Mouse (Mus musculus): ENCODE results near the gene Rasal1. TPM values are rescaled to one million over a fixed set of nuclear protein-coding genes. Genes with fewer than 3 reads are reported as not detected.

Rasal1 gene
- polyA plus RNA-seq, 1 experiment from 2014 or later, result not detected

DNA sequence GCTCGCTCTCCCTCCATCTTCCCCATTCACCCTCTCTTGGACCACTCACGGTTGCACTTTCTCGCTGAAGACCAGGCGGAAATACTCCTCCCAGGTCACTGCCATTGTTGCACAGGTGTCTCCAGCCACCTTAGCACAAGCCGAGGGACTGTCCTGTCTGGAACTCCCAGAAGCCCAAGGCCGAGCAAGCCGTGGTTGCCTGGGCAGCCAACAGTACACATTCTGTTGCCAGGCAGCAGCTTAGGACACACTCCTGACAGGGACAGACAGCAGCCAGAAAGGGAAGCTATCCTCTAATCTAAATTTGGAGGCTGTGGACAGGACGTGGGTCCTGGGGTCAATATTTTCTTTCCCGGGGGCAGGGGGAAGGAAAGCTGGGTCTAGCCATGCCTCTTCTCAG lies 14.5 kb upstream of the Rasal1 start, which contains the start of gene Cfap73:
Cfap73 (minus strand) TSS at position 105 of the 400 bp plus-strand sequence.
- Histone ChIP-seq H3K79me2 (ENCODE audit: inconsistent target) (no peaks in the 10 kb centered on the region), H3K27ac (no peak within 1 kb of the TSS), H3K4me3 (ENCODE audit: inconsistent target) (no peak within 1 kb of the TSS), H3K36me3 (ENCODE audit: inconsistent target) (no peaks in the 10 kb centered on the region)
- WGBS (ENCODE audit: missing documents), result 63% methylated on average over 9 of the region's 9 CpGs

DNA sequence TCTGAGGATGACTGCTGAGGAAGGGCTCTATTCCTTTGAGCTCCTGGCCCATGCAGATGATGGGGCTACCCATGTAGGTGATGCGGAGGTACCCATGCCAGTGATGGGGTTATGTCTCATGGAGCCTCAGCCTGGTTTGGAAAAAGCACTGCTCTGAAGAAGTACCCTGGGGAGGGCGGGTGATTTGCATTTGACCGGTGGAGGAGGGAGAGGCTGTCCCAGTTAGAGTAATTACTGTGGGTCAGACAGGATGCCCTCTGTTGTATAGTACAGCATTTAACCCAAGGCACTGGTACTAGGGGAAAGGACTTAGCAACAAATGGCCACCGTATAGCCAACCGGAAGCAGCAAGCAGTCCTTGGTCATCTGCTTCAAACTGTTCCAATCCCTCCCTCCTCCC lies 13.8 kb upstream of the Rasal1 start:
- Histone ChIP-seq H3K27ac (no peak overlapping the region), H3K36me3 (ENCODE audit: inconsistent target) (no peaks in the 10 kb centered on the region), H3K4me3 (ENCODE audit: inconsistent target) (no peak overlapping the region), H3K79me2 (ENCODE audit: inconsistent target) (no peaks in the 10 kb centered on the region)
- WGBS (ENCODE audit: missing documents), result 44% methylated on average over 5 of the region's 5 CpGs

DNA sequence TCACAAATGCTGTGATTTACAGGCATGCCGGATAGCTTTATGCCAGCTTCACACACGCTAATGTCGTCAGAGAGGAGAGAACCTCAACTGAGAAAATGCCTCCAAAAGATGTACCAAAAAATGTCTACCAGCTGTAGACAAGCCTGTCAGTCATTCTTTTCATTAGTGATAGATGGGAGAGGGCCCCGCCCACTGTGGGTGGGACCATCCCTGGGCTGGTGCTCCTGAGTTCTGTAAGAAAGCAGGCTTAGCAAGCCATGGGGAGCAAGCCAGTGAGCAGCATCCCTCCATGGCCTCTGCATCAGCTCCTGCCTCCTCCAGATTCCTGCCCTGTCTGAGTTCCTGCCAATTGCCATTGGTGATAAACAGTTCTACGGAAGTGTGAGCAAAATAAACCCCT lies 13.0 kb upstream of the Rasal1 start:
- Histone ChIP-seq H3K79me2 (ENCODE audit: inconsistent target) (no peaks in the 10 kb centered on the region), H3K36me3 (ENCODE audit: inconsistent target) (no peaks in the 10 kb centered on the region), H3K4me3 (ENCODE audit: inconsistent target) (no peak overlapping the region), H3K27ac (no peak overlapping the region)
- 98% methylated on average over 5 of the region's 5 CpGs for WGBS (ENCODE audit: missing documents)

DNA sequence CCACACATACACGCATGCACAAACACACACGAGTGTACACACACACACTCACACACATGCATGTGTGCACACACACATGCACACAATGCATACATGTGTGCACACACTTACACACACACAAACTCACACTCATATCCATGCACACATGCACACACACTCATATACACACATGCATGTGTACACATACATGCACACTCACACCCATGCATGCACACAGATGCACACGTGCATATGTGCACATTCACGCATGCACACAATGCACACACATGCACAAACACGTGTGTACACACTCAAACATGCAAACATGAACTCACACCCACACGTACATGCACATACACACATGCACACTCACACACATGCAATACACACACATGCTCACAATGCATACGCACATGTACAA lies 8.5 kb upstream of the Rasal1 start:
- WGBS (ENCODE audit: missing documents), result 97% methylated on average over 7 of the region's 7 CpGs
- Histone ChIP-seq H3K36me3 (ENCODE audit: inconsistent target) (no peaks in the 10 kb centered on the region), H3K79me2 (ENCODE audit: inconsistent target) (no peaks in the 10 kb centered on the region), H3K27ac (no peak overlapping the region), H3K4me3 (ENCODE audit: inconsistent target) (no peak overlapping the region)

DNA sequence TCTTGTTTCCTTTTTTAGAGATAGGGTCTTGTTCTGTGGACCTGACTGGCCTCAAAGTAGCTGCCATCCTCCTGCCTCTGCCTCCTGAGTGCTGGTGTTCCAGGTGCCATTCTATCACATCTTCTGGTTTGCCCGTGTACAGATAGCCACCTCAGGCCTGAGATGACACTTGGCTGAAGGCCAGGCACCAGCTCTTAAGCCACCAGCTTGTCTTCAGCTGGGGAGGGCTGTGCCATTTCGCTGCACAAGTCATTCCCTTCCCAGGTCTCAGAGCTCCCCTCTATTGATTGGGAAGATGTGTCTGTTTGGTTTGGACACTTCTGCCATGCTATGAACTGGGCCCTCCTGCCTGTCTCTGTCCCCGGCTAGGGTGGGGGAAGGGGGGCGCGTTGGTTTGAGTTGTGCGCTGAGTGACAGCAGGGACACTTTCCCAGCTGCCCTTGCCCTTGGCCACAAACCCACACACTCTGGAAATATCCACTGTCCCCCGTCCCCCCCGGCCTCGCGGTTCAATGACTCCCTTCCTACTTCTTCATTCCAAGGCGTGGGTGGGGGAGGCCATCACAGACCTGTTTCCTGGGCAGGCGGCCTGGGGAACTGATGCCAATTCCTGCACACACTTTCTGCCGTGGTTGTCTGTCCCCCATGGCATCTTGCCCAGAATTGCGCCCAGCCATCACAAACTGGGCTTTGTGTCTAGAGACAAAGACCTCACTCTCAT lies 5.1 kb upstream of the Rasal1 start:
- H3K79me2 ChIP-seq (ENCODE audit: inconsistent target), result no peaks in the 10 kb centered on the region
- 5% methylated on average over 14 of the region's 14 CpGs for WGBS (ENCODE audit: missing documents)
- H3K4me3 ChIP-seq (ENCODE audit: inconsistent target), result no peak overlapping the region
- H3K27ac ChIP-seq, result no peak overlapping the region
- no peaks in the 10 kb centered on the region for H3K36me3 ChIP-seq (ENCODE audit: inconsistent target)

DNA sequence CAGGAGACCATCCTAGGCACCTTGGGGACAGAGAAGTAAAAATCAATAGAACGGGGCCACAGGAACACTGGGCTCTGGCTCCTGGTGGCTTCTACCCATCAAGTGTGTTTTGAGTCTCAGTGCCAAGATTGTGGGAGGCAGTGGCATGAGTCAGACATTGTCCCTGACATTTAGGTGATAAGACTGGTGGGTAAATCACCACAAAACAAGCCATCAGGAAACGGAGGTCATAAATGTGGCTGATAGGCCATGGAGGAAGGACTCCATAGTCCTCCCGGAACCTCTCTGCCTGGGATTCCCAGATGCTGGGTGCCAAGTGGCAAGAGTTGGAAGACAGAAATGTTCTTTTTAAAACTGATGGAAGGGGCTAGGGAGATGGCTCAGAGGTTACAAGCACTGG lies 4.4 kb upstream of the Rasal1 start:
- Histone ChIP-seq H3K36me3 (ENCODE audit: inconsistent target) (no peaks in the 10 kb centered on the region), H3K27ac (no peak overlapping the region), H3K79me2 (ENCODE audit: inconsistent target) (no peaks in the 10 kb centered on the region), H3K4me3 (ENCODE audit: inconsistent target) (no peak overlapping the region)
- 15% methylated on average over 3 of the region's 3 CpGs for WGBS (ENCODE audit: missing documents)

DNA sequence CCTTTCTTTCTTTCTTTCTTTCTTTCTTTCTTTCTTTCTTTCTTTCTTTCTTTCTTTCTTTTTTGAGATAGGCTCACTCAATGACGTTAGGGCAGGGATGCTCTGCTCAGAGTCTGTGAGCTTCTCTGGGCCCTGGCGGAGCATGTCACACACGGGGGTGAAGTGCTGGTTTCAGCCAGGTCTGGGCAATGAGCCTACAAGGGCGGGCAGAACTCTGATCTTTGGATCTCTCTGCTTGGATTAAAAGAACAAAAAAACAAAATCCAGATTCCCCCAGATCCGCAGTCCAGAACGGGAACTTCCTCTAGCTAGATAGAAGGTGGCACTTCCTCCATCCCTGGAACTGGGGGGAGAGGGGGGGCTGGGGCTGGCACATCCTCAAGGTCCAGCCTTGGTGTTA lies 2.8 kb upstream of the Rasal1 start:
- Histone ChIP-seq H3K27ac (no peak overlapping the region), H3K36me3 (ENCODE audit: inconsistent target) (no peaks in the 10 kb centered on the region), H3K79me2 (ENCODE audit: inconsistent target) (no peaks in the 10 kb centered on the region), H3K4me3 (ENCODE audit: inconsistent target) (no peak overlapping the region)
- WGBS (ENCODE audit: missing documents), result 14% methylated on average over 6 of the region's 6 CpGs

DNA sequence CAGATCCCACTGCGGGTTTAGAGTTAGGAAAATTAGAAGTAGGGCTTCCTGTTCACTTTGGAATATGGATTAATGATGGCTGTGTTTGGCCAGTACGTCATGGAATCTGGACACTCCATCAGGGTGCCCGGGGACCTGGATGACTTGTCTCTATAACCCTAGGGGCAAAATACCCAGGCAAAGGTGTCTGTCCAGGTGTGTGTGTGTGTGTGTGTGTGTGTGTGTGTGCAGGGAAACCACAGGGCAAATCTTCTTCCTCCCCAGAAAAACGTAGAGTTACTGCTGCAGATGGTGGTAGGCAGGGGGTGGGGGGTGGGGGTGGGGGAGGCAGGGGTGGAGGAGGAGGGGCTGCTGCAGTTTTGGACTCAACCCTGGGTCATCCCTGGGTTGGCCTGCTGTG lies 1.3 kb upstream of the Rasal1 start:
- WGBS (ENCODE audit: missing documents), result 67% methylated on average over 4 of the region's 4 CpGs
- H3K36me3 ChIP-seq (ENCODE audit: inconsistent target), result no peaks in the 10 kb centered on the region
- no peaks in the 10 kb centered on the region for H3K79me2 ChIP-seq (ENCODE audit: inconsistent target)
- H3K27ac ChIP-seq, result no peak overlapping the region
- H3K4me3 ChIP-seq (ENCODE audit: inconsistent target), result no peak overlapping the region

DNA sequence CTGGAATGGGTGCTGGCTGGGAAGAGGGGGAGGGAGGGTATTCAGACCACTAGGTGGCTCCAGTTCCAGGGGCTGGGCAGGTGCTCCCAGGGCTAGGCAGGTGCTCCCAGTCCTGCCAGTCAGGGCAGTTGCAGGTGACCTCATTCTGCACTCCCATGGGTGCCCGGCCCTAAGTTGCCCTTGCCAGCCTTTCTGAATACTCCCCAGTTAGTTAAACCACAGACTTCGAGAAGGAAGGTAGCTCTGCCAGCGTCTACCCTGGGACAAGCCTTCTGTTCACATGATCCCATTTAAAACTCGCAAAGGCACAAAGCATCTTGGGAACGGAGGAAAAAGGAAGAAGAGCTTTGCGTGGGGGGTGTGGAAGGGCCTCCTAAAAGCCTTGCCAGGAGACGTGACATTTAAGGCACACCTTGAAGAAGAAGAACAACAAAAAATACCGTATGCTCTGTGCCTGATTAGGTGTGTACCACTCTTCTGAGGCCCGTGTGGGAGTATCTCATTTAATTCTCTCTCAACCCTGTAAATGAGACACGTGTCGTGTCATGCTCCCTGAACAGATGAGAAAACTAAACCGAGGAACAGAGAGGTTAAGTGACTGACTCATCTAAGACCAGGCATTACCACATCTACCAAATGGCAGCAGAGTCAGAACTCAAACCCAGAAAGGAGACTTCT lies 659 bp upstream of the Rasal1 start:
- Histone ChIP-seq H3K4me3 (ENCODE audit: inconsistent target) (peak overlapping the region; percentile 10; the same call in 1 of the 2 replicates), H3K36me3 (ENCODE audit: inconsistent target) (no peaks in the 10 kb centered on the region), H3K79me2 (ENCODE audit: inconsistent target) (no peaks in the 10 kb centered on the region), H3K27ac (no peak overlapping the region)
- 8% methylated on average over 12 of the region's 12 CpGs for WGBS (ENCODE audit: missing documents)

DNA sequence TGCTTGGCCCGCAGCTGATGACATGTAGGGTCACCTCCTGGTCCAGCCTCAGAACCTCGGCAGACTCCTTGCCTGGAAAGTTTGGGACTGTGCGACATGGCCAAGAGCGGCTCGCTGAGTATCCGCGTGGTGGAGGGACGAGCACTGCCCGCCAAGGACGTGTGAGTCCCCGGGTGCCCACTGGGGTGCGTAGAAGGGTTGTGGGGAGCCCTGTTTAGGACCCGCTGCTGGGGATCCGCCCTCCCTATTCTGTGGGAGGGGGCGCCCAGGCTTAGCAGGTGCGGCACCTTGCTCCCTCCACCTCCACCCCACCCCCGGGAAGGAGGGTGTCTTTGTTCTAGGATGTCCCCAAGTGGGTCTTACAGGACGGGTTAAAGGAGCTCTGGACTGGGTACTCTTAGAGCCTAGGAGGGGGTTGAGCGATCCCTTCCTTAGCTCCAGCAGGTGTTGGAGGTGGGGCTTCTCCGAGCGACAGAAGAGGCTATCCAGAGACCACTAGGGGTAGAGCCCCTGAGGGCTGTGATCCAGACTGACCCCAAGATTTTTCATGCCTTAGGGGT lies 842 bp downstream of the Rasal1 start:
- Histone ChIP-seq H3K27ac (no peak overlapping the region), H3K79me2 (ENCODE audit: inconsistent target) (no peaks in the 10 kb centered on the region), H3K4me3 (ENCODE audit: inconsistent target) (no peak overlapping the region), H3K36me3 (ENCODE audit: inconsistent target) (no peaks in the 10 kb centered on the region)
- WGBS (ENCODE audit: missing documents), result 7% methylated on average over 21 of the region's 21 CpGs

DNA sequence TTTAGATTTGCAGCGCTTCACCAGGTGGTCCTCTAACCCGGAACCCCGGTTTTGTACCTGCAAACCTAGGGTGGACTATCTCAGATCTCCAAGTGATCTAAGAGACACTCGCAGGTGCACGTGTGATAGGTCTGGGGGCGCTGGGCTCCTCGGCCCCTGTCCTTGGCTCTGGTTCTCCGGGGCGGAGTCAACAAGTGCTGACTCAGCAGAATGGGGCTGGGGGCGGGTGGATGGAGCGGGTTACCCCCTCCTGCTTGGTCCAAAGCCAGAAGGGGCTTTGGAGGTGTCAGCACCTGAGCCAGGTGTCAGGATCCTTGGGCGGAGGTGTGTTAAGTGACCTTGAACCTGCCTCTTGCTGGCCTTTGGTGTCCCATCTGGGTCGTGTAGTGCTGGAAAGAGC lies 1.3 kb downstream of the Rasal1 start:
- 29% methylated on average over 13 of the region's 13 CpGs for WGBS (ENCODE audit: missing documents)
- Histone ChIP-seq H3K36me3 (ENCODE audit: inconsistent target) (no peaks in the 10 kb centered on the region), H3K4me3 (ENCODE audit: inconsistent target) (no peak overlapping the region), H3K79me2 (ENCODE audit: inconsistent target) (no peaks in the 10 kb centered on the region), H3K27ac (no peak overlapping the region)

DNA sequence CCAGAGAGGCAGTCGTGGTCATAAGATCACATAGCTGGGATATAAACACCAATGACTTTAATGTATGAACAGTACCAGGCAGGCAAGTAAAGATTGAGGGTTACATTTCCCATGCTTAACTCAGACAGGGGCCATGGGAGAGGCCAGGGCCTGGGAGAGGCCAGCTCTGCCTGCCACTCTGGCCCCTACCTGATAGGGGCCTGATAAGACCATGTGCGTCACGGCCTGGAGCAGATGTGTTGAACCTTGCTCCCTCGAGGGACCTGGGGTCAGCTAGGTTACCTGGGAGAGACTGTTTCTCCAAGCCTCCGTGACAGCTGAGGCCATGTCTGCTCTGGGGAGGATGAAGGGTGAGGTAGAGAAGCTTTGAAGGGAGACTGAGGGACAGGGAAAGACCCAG lies 2.6 kb downstream of the Rasal1 start:
- H3K4me3 ChIP-seq (ENCODE audit: inconsistent target), result no peak overlapping the region
- no peaks in the 10 kb centered on the region for H3K36me3 ChIP-seq (ENCODE audit: inconsistent target)
- WGBS (ENCODE audit: missing documents), result 88% methylated on average over 5 of the region's 5 CpGs
- H3K27ac ChIP-seq, result no peak overlapping the region
- H3K79me2 ChIP-seq (ENCODE audit: inconsistent target), result no peaks in the 10 kb centered on the region

DNA sequence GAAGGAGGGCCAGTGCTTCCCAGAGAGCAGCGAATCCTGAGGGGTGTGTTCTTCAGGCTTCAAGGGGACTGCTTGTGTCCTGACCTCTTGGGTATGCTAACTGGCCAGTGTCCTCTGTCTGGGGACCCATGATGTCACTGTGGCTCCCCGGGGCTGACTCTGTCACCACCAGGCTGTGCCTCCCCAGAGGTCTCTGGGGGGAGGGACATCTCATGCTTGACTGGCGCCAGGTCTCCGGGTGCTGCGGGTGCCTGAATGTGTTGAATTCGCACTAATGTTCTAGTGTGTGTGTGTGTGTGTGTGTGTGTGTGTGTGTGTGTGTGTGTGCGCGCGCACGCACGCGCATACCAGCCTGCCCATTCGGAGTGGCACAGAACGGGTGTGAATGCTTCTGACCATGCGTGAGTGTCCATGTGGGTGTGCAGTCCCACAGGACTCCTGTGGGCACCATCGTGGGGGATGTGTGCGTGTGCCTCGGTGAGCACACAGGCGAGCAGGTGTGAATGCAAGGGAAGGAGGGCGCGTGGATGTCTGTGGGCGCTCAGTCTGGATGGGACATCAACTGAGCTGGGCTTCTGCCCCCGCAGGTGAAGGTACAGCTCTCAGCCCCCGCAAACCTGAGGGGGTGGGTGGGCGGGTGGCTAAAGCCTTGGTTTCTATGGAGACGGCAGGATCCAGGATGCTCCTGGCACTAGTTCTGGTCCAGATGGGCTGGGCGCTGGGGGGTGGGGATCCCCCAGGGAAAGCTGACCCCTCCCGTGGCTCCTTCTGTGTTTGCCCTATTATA lies 4.5 kb downstream of the Rasal1 start:
- WGBS (ENCODE audit: missing documents), result 85% methylated on average over 18 of the region's 28 CpGs
- Histone ChIP-seq H3K27ac (no peak overlapping the region), H3K36me3 (ENCODE audit: inconsistent target) (no peaks in the 10 kb centered on the region), H3K4me3 (ENCODE audit: inconsistent target) (no peak overlapping the region), H3K79me2 (ENCODE audit: inconsistent target) (no peaks in the 10 kb centered on the region)

DNA sequence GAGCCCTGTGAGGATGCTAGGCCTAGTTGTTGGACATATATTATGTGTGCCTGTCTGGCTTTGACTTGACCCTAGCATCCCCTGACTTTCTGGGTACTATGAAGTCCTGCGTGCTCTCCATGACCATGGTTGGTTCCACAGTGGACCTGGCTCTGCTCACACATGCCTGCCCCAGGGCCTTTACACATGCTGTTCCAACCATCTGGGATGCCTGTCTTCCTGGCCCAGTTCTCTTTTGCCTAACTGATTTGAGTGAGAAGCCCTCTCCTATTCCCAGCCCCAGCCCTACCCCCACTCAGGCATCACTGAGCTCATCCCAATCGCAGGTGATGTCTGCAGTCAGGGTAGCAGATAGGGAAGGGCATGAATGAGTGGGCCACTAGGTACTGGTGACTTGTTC lies 5.3 kb downstream of the Rasal1 start:
- Histone ChIP-seq H3K4me3 (ENCODE audit: inconsistent target) (no peak overlapping the region), H3K36me3 (ENCODE audit: inconsistent target) (no peaks in the 10 kb centered on the region), H3K27ac (no peak overlapping the region), H3K79me2 (ENCODE audit: inconsistent target) (no peaks in the 10 kb centered on the region)
- WGBS (ENCODE audit: missing documents), result 85% methylated on average over 2 of the region's 2 CpGs

DNA sequence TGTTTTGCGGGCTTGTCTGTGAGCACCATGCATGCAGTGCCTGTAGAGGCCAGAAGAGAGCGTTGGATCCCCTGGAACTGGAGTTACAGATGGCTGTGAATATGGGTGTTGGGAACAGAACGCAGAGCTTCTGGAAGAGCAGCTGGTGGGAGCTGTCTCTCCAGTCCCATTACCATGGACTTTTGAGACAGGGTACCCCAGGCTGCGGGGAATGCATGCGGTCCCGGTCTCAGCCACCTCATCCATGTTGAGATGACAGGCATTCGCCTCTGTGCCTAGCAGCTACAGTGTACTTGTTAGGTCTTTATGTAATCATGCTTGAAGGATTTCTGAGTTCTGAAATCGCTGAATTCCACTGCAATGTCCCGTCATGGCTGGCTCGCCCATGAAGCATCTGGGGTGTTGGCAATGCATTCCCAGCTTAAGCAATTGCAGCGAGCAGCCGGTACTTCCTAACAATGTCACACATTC lies 7.7 kb downstream of the Rasal1 start:
- Histone ChIP-seq H3K79me2 (ENCODE audit: inconsistent target) (no peaks in the 10 kb centered on the region), H3K36me3 (ENCODE audit: inconsistent target) (no peaks in the 10 kb centered on the region), H3K4me3 (ENCODE audit: inconsistent target) (no peak overlapping the region), H3K27ac (no peak overlapping the region)
- WGBS (ENCODE audit: missing documents), result 87% methylated on average over 12 of the region's 12 CpGs

All from macrophage (primary cell).